Comparison of ENCODE assay signal across 8 mouse cellular contexts in genomic region chr4:152286887-152287286, GRCm38 (mm10). TPM values are rescaled to one million over a fixed set of nuclear protein-coding genes. Genes with fewer than 3 reads are reported as not detected.
DNase-seq lines count a peak whose midpoint lies in the region; ATAC-seq lines count a peak whose summit lies in the region.

No protein-coding gene starts in this region.

- H3K27ac ChIP-seq in forebrain, embryonic 13.5 days, result no peak overlapping the region
- no peak overlapping the region for H3K27ac ChIP-seq in intestine, embryonic 15.5 days

- H3K9me3 ChIP-seq in forebrain, embryonic 13.5 days (replicated peaks), result no peaks in the 10 kb centered on the region
- H3K9me3 ChIP-seq in intestine, embryonic 15.5 days, result no peaks in the 10 kb centered on the region

- no peaks in the 10 kb centered on the region for H3K36me3 ChIP-seq in forebrain, embryonic 13.5 days (ENCODE audit: poor library complexity, severe bottlenecking)
- H3K36me3 ChIP-seq in intestine, embryonic 15.5 days, result no peaks in the 10 kb centered on the region

- peaks cover 62% of the 10 kb centered on the region for H3K4me1 ChIP-seq in forebrain, embryonic 13.5 days
- H3K4me1 ChIP-seq in intestine, embryonic 15.5 days (replicated peaks), result peaks cover 28% of the 10 kb centered on the region

- 2% methylated on average over 22 of the region's 26 CpGs for WGBS in forebrain, embryonic 13.5 days
- 8% methylated on average over 26 of the region's 26 CpGs for WGBS in intestine, embryonic 15.5 days

- peak overlapping the region; percentile 41; the same call in 1 of the 2 replicates for H3K9ac ChIP-seq in forebrain, embryonic 13.5 days
- H3K9ac ChIP-seq in intestine, embryonic 15.5 days, result no peak overlapping the region

- H3K4me3 ChIP-seq in forebrain, embryonic 13.5 days, result peak overlapping the region; percentile 36
- H3K4me3 ChIP-seq in intestine, embryonic 15.5 days (replicated peaks), result no peak overlapping the region

- no peak for ATAC-seq in forebrain, embryonic 13.5 days
- 0 out of 2 replicates have a peak, but pooled peaks have one; percentile 23 for ATAC-seq in intestine, embryonic 15.5 days

- peak; percentile 60 to 82 for DNase-seq in adrenal gland, adult (ENCODE audit: inconsistent age in 2 of 2, low spot score in 1 of 2)
- no peak for DNase-seq in adrenal gland, adult 8-10 months
- peak; percentile 56 to 64 for DNase-seq in adrenal gland, adult 18-20 months (ENCODE audit: low spot score in 2 of 2)
- peak; percentile 79 for DNase-seq in lung, postnatal 14 days
- peak; percentile 25 to 55 for DNase-seq in spleen, postnatal 14 days (ENCODE audit: low spot score in 2 of 2)
- no peak for DNase-seq in cerebellum, adult 8-10 months

- H3K4me2 ChIP-seq in forebrain, embryonic 13.5 days, result peak overlapping the region; percentile 63
- no peak overlapping the region for H3K4me2 ChIP-seq in intestine, embryonic 15.5 days (replicated peaks)

- H3K27me3 ChIP-seq in forebrain, embryonic 13.5 days, result peaks cover 94% of the 10 kb centered on the region
- peaks cover 88% of the 10 kb centered on the region for H3K27me3 ChIP-seq in intestine, embryonic 15.5 days (replicated peaks)

RNA-seq across cellular contexts. Expression of gene Hes3, which starts 4.6 kb away (rescaled TPM):
- not detected for total RNA-seq in adrenal gland, adult 8-10 months (2022)
- not detected for total RNA-seq in adrenal gland, adult 18-20 months (2021)
- not detected in 2 replicates for polyA plus RNA-seq in forebrain, embryonic 13.5 days (2015; fragmentation: Nextera tagmentation; extraction: Ambion mirVana)
- polyA plus RNA-seq in intestine, embryonic 15.5 days (2015; fragmentation: Nextera tagmentation; extraction: Ambion mirVana), result not detected in 2 replicates

RNA-seq across cellular contexts. Expression of gene Icmt, which starts 10.1 kb away (rescaled TPM):
- 10 to 100 TPM; 54.1 to 66.7 (median 59.6) TPM for total RNA-seq in adrenal gland, adult 8-10 months (2022)
- 10 to 100 TPM; 52.1 to 55.6 TPM for total RNA-seq in adrenal gland, adult 18-20 months (2021)
- polyA plus RNA-seq in forebrain, embryonic 13.5 days (2015; fragmentation: Nextera tagmentation; extraction: Ambion mirVana), result 13.4 and 16.8 TPM in 2 replicates
- 17.3 and 17.6 TPM in 2 replicates for polyA plus RNA-seq in intestine, embryonic 15.5 days (2015; fragmentation: Nextera tagmentation; extraction: Ambion mirVana)

RNA-seq across cellular contexts. Expression of gene Gpr153, which starts 12.9 kb away (rescaled TPM):
- 1 to 10 TPM; 4.8 to 7.0 (median 5.4) TPM for total RNA-seq in adrenal gland, adult 8-10 months (2022)
- 1 to 10 TPM; 5.3 to 7.4 TPM for total RNA-seq in adrenal gland, adult 18-20 months (2021)
- 2.2 and 3.2 TPM in 2 replicates for polyA plus RNA-seq in forebrain, embryonic 13.5 days (2015; fragmentation: Nextera tagmentation; extraction: Ambion mirVana)
- polyA plus RNA-seq in intestine, embryonic 15.5 days (2015; fragmentation: Nextera tagmentation; extraction: Ambion mirVana), result 7.3 and 8.1 TPM in 2 replicates

RNA-seq across cellular contexts. Expression of gene Rnf207, which starts 31.9 kb away (rescaled TPM):
- 1 to 10 TPM in 2 of 4 experiments, under 1 TPM in 2; 0.23 to 2.2 (median 1.0) TPM for total RNA-seq in adrenal gland, adult 8-10 months (2022)
- total RNA-seq in adrenal gland, adult 18-20 months (2021), result 1 to 10 TPM in 1 of 2 experiments, under 1 TPM in 1; 0.43 to 1.3 TPM
- 1.7 and 2.0 TPM in 2 replicates for polyA plus RNA-seq in forebrain, embryonic 13.5 days (2015; fragmentation: Nextera tagmentation; extraction: Ambion mirVana)
- 2.1 and 2.5 TPM in 2 replicates for polyA plus RNA-seq in intestine, embryonic 15.5 days (2015; fragmentation: Nextera tagmentation; extraction: Ambion mirVana)

RNA-seq across cellular contexts. Expression of gene Rpl22, which starts 38.7 kb away (rescaled TPM):
- total RNA-seq in adrenal gland, adult 8-10 months (2022), result 100 to 1,000 TPM; 415 to 500 (median 453) TPM
- 100 to 1,000 TPM; 443 to 509 TPM for total RNA-seq in adrenal gland, adult 18-20 months (2021)
- polyA plus RNA-seq in forebrain, embryonic 13.5 days (2015; fragmentation: Nextera tagmentation; extraction: Ambion mirVana), result 265 and 331 TPM in 2 replicates
- 371 and 424 TPM in 2 replicates for polyA plus RNA-seq in intestine, embryonic 15.5 days (2015; fragmentation: Nextera tagmentation; extraction: Ambion mirVana)

Comparison
In these comparisons a context has a peak if more than half of its experiments do, and no peak if none do; other contexts are left out.
1. DNase-seq: peak in adrenal gland, adult (2 of 2), adrenal gland, adult 18-20 months (2 of 2), lung, postnatal 14 days (single experiment) and spleen, postnatal 14 days (2 of 2); none in adrenal gland, adult 8-10 months (single experiment) and cerebellum, adult 8-10 months (single experiment).